Mouse (Mus musculus) MEL (cell line): ENCODE measurements around the gene Rbak. TPM values are rescaled to one million over a fixed set of nuclear protein-coding genes. Genes with fewer than 3 reads are reported as not detected.
A peak's percentile ranks its signal among the peaks of the same experiment; 100 is the strongest.

Experiments used
- DNase-seq: peaks from one replicate; pipeline ENCODE4 v3.0.0; 2011; ENCODE audit warnings: low read depth, low spot score
- H3K27ac ChIP-seq: 2 replicates; pipeline ENCODE4 v1.5.1; 2012; ENCODE audit warnings: low read depth, mild to moderate bottlenecking, control low read depth, low read length, moderate library complexity; ENCODE audit not compliant: control insufficient read depth
- H3K27me3 ChIP-seq, 2 experiments: fragments of 150-350 bp in 1 of 2; sonication (generic) in 1 of 2; 2 replicates each; pipeline ENCODE4 v1.6.1; 2012; ENCODE audit warnings: low read length in 2 of 2, mild to moderate bottlenecking in 2 of 2, improper control_type of control experiment in 1 of 2, moderate library complexity in 1 of 2; ENCODE audit not compliant: insufficient read depth in 2 of 2, control insufficient read depth in 1 of 2
- H3K36me3 ChIP-seq, 2 experiments: 2 replicates each; pipeline ENCODE4 v1.6.1; 2012 to 2014; ENCODE audit warnings: low read length in 2 of 2, improper control_type of control experiment in 1 of 2, inconsistent platforms in 1 of 2, mild to moderate bottlenecking in 1 of 2; ENCODE audit not compliant: insufficient read depth in 2 of 2, control insufficient read depth in 1 of 2
- H3K4me1 ChIP-seq, 2 experiments: fragments of 150-350 bp in 1 of 2; sonication (generic) in 1 of 2; 2 replicates each; pipeline ENCODE4 v1.6.1; 2012; ENCODE audit warnings: low read length in 2 of 2, improper control_type of control experiment in 1 of 2, mild to moderate bottlenecking in 1 of 2; ENCODE audit not compliant: insufficient read depth in 2 of 2, control insufficient read depth in 1 of 2
- H3K4me3 ChIP-seq, 2 experiments: fragments of 150-350 bp in 1 of 2; sonication (generic) in 1 of 2; 2 replicates each; pipeline ENCODE4 v1.5.1; 2012; ENCODE audit warnings: low read depth in 2 of 2, low read length in 2 of 2, mild to moderate bottlenecking in 2 of 2, moderate library complexity in 2 of 2, control low read depth in 1 of 2, improper control_type of control experiment in 1 of 2; ENCODE audit not compliant: control insufficient read depth in 1 of 2, insufficient read depth in 1 of 2
- H3K79me2 ChIP-seq: 2 replicates; pipeline ENCODE4 v1.6.1; 2012; ENCODE audit warnings: mild to moderate bottlenecking, low read length, moderate library complexity; ENCODE audit not compliant: control insufficient read depth, poor library complexity, insufficient read depth
- H3K9ac ChIP-seq: 2 replicates; pipeline ENCODE4 v1.6.1; 2012; ENCODE audit warnings: low read depth, mild to moderate bottlenecking, control low read depth, low read length, moderate library complexity; ENCODE audit not compliant: control insufficient read depth, poor library complexity, severe bottlenecking
- H3K9me3 ChIP-seq: fragments of 150-350 bp; sonication (generic); replicated peaks from 2 replicates; pipeline ENCODE4 v1.6.1; 2012; ENCODE audit warnings: mild to moderate bottlenecking, low read length, improper control_type of control experiment, moderate library complexity; ENCODE audit not compliant: insufficient read depth
- CTCF ChIP-seq, 3 experiments: IDR thresholded peaks in 2 of 3; conservative IDR thresholded peaks in 1 of 3; 2 replicates each; pipeline ENCODE4 v1.5.1; 2011 to 2012; ENCODE audit warnings: low read length in 3 of 3, low read depth in 2 of 3, mild to moderate bottlenecking in 2 of 3, improper control_type of control experiment in 1 of 3, inconsistent platforms in 1 of 3, mixed read lengths in 1 of 3, moderate library complexity in 1 of 3; ENCODE audit not compliant: control insufficient read depth in 1 of 3, insufficient read depth in 1 of 3, poor library complexity in 1 of 3, severe bottlenecking in 1 of 3
- ETS1 ChIP-seq: IDR thresholded peaks from 2 replicates; pipeline ENCODE4 v1.6.1; 2012; ENCODE audit warnings: low read depth, mild to moderate bottlenecking, inconsistent platforms, low read length, improper control_type of control experiment, moderate library complexity
- GABPA ChIP-seq: IDR thresholded peaks from 2 replicates; pipeline ENCODE4 v1.6.1; 2012; ENCODE audit warnings: low read depth, mild to moderate bottlenecking, inconsistent platforms, low read length, improper control_type of control experiment, moderate library complexity
- GATA1 ChIP-seq: IDR thresholded peaks from 2 replicates; pipeline ENCODE4 v1.6.1; 2011; ENCODE audit warnings: low read depth, low read length, improper control_type of control experiment
- HCFC1 ChIP-seq: IDR thresholded peaks from 2 replicates; pipeline ENCODE4 v1.6.1; 2012; ENCODE audit warnings: low read depth, mild to moderate bottlenecking, inconsistent platforms, low read length, improper control_type of control experiment, moderate library complexity
- MAX ChIP-seq: IDR thresholded peaks from 2 replicates; pipeline ENCODE4 v1.6.1; 2011; ENCODE audit warnings: low read length, improper control_type of control experiment
- MEF2A ChIP-seq: IDR thresholded peaks from 2 replicates; pipeline ENCODE4 v1.6.1; 2014; ENCODE audit warnings: low read depth, mild to moderate bottlenecking, inconsistent platforms, low read length, improper control_type of control experiment; ENCODE audit not compliant: poor library complexity, insufficient replicate concordance, severe bottlenecking; ENCODE audit errors: extremely low read depth
- MYB ChIP-seq: IDR thresholded peaks from 2 replicates; pipeline ENCODE4 v1.6.1; 2011; ENCODE audit warnings: mild to moderate bottlenecking, low read depth, low read length, improper control_type of control experiment
- MYC ChIP-seq: IDR thresholded peaks from 2 replicates; pipeline ENCODE4 v1.6.1; 2011; ENCODE audit warnings: low read depth, mild to moderate bottlenecking, low read length, improper control_type of control experiment, moderate library complexity
- NELFE ChIP-seq: IDR thresholded peaks from 2 replicates; pipeline ENCODE4 v1.6.1; 2011; ENCODE audit warnings: low read depth, low read length, improper control_type of control experiment
- POLR2A ChIP-seq, 2 experiments: IDR thresholded peaks; 2 replicates each; pipeline ENCODE4 v1.6.1; 2011 to 2012; ENCODE audit warnings: low read length in 2 of 2, mild to moderate bottlenecking in 2 of 2, control low read depth in 1 of 2, improper control_type of control experiment in 1 of 2, low read depth in 1 of 2, moderate library complexity in 1 of 2; ENCODE audit not compliant: control insufficient read depth in 1 of 2, insufficient read depth in 1 of 2, poor library complexity in 1 of 2
- POLR2AphosphoS2 ChIP-seq: IDR thresholded peaks from 2 replicates; pipeline ENCODE4 v1.6.1; 2011; ENCODE audit warnings: low read length, improper control_type of control experiment
- RAD21 ChIP-seq: IDR thresholded peaks from 2 replicates; pipeline ENCODE4 v1.6.1; 2011; ENCODE audit warnings: mild to moderate bottlenecking, low read depth, low read length, improper control_type of control experiment
- SIN3A ChIP-seq: IDR thresholded peaks from 2 replicates; pipeline ENCODE4 v1.6.1; 2012; ENCODE audit warnings: low read length, improper control_type of control experiment, inconsistent platforms
- SMC3 ChIP-seq: IDR thresholded peaks from 2 replicates; pipeline ENCODE4 v1.6.1; 2011; ENCODE audit warnings: low read depth, low read length, improper control_type of control experiment
- TAL1 ChIP-seq: IDR thresholded peaks from 2 replicates; pipeline ENCODE4 v1.6.1; 2012; ENCODE audit warnings: mild to moderate bottlenecking, inconsistent platforms, low read length, moderate library complexity, mixed read lengths
- TBP ChIP-seq: IDR thresholded peaks from 2 replicates; pipeline ENCODE4 v1.8.0; 2011; ENCODE audit warnings: low read depth, low read length, improper control_type of control experiment
- USF1 ChIP-seq: IDR thresholded peaks from 2 replicates; pipeline ENCODE4 v1.6.1; 2014; ENCODE audit warnings: low read depth, mild to moderate bottlenecking, inconsistent platforms, low read length, improper control_type of control experiment, moderate library complexity
- ZC3H11A ChIP-seq: IDR thresholded peaks from 2 replicates; pipeline ENCODE4 v1.6.1; 2012; ENCODE audit warnings: low read depth, mild to moderate bottlenecking, inconsistent platforms, low read length, improper control_type of control experiment
- ZKSCAN1 ChIP-seq: IDR thresholded peaks from 2 replicates; pipeline ENCODE4 v1.6.1; 2012; ENCODE audit warnings: low read depth, mild to moderate bottlenecking, inconsistent platforms, low read length, improper control_type of control experiment, moderate library complexity
- polyA plus RNA-seq, 2 experiments: library from polyadenylated mRNA; stranded (reverse) in 1 of 2; unstranded in 1 of 2; fragments of >175 nt in 1 of 2; fragments of >200 nt in 1 of 2; gene quantifications; 2 replicates each; pipeline versions ENCODE4 v1.2.1 to v1.2.4; 2012; ENCODE audit warnings: low replicate concordance in 2 of 2, low read depth in 1 of 2; ENCODE audit not compliant: insufficient read length in 2 of 2, insufficient read depth in 1 of 2, missing spikeins in 1 of 2
- total RNA-seq: library from RNA; depleted of rRNA; stranded (reverse); fragments of 300-350 nt; gene quantifications from 2 replicates; pipeline ENCODE4 v1.2.3, GENCODE M21; 2012

Rbak gene
- total and polyA plus RNA-seq, 3 experiments, result 7.4 to 7.5 TPM; not detected in 1

- no peak for TF ChIP-seq MEF2A
- no peak for TF ChIP-seq ZKSCAN1
These were observed 47.5 kb downstream of the Rbak start (continued) for GRCm38 (mm10) chr5:143132935-143133514.

GRCm38 (mm10) chr5:143130342-143130741, 50.2 kb downstream of the Rbak start:
- peaks cover 2 to 12% of the 10 kb centered on the region in 2 experiments; a peak in 2 of 4 replicates for H3K4me1 ChIP-seq
- no peak for TF ChIP-seq USF1
- TF ChIP-seq ETS1, result no peak
- TF ChIP-seq POLR2AphosphoS2, result no peak
- TF ChIP-seq MYC, result peak; percentile 38; the same call in 1 of the 2 replicates
- TF ChIP-seq MEF2A, result no peak
- peak; percentile 51; the same call in 1 of the 2 replicates for TF ChIP-seq ZC3H11A
- no peak for TF ChIP-seq GABPA
- no peak for TF ChIP-seq MAX
- no peak for TF ChIP-seq TBP
- no peak for TF ChIP-seq GATA1
- TF ChIP-seq HCFC1, result no peak
- TF ChIP-seq MYB, result no peak
- no peak for TF ChIP-seq NELFE
- no peak for TF ChIP-seq SIN3A
- peak; percentile 67 for TF ChIP-seq SMC3
- peak; percentile 74 for TF ChIP-seq RAD21
- TF ChIP-seq CTCF (IDR thresholded peaks at IDR 0.05 in 2 of 3, conservative IDR thresholded peaks at IDR 0.05 in 1 of 3; ENCODE audit: control insufficient read depth in 1 of 3, insufficient read depth in 1 of 3, low read depth in 2 of 3, low read length in 3 of 3, poor library complexity in 1 of 3, severe bottlenecking in 1 of 3), result peak; percentile 74 to 77 (median 75)
- TF ChIP-seq TAL1, result no peak
- no peak for TF ChIP-seq POLR2A (IDR thresholded peaks at IDR 0.05; ENCODE audit: control insufficient read depth in 1 of 2, insufficient read depth in 1 of 2, low read depth in 1 of 2, low read length in 2 of 2, poor library complexity in 1 of 2)
- H3K9ac ChIP-seq, result no peak overlapping the region
- H3K36me3 ChIP-seq, result peaks cover 0 to 13% of the 10 kb centered on the region in 2 experiments; a peak in 2 of 4 replicates
- no peaks in the 10 kb centered on the region for H3K9me3 ChIP-seq
- DNase-seq, result peak; percentile 75
- peaks cover 10% of the 10 kb centered on the region in 2 experiments for H3K27me3 ChIP-seq
- no peak overlapping the region for H3K4me3 ChIP-seq
- no peak overlapping the region for H3K27ac ChIP-seq
- H3K79me2 ChIP-seq, result no peaks in the 10 kb centered on the region
